Mouse (Mus musculus) CH12.LX (cell line): ENCODE measurements at regions not wholly inside any gene's neighbourhood (a gene's known extent, or its start where the extent isn't known, plus 50 kb on each side); places are given as distances from the start of the nearest gene placed in this dataset.

ENCODE experiments used
- DNase-seq: peaks from one replicate; pipeline ENCODE4 v3.0.0-alpha.2; 2013; ENCODE audit errors: extremely low read depth
- H3K27ac ChIP-seq: 2 replicates; pipeline ENCODE4 v1.5.1; 2012; ENCODE audit warnings: low read depth, mild to moderate bottlenecking, control low read depth, moderate library complexity; ENCODE audit not compliant: insufficient read depth
- H3K27me3 ChIP-seq: replicated peaks from 2 replicates; pipeline ENCODE3; 2012; ENCODE audit warnings: inconsistent platforms
- H3K36me3 ChIP-seq, 2 experiments: replicated peaks in 1 of 2; 2 replicates each; pipeline versions ENCODE3 to v1.6.1; 2012; ENCODE audit warnings: inconsistent platforms in 1 of 2, low read length in 1 of 2, mild to moderate bottlenecking in 1 of 2, mixed read lengths in 1 of 2, moderate library complexity in 1 of 2; ENCODE audit not compliant: control insufficient read depth in 1 of 2, insufficient read depth in 1 of 2
- H3K4me1 ChIP-seq, 2 experiments: 2 replicates each; pipeline ENCODE4 v1.6.1; 2012; ENCODE audit warnings: inconsistent platforms in 1 of 2, moderate library complexity in 1 of 2; ENCODE audit not compliant: insufficient read depth in 2 of 2, control insufficient read depth in 1 of 2
- H3K4me2 ChIP-seq: 2 replicates; pipeline ENCODE4 v1.6.1; 2012; ENCODE audit warnings: low read depth, mild to moderate bottlenecking, control low read depth; ENCODE audit not compliant: poor library complexity, insufficient read depth, severe bottlenecking
- H3K4me3 ChIP-seq, 3 experiments: fragments of 150-350 bp in 1 of 3; sonication (generic) in 1 of 3; replicated peaks in 1 of 3; 2 replicates each; pipeline versions ENCODE3 to v1.5.1; 2011 to 2012; ENCODE audit warnings: low read depth in 2 of 3, low read length in 2 of 3, mild to moderate bottlenecking in 2 of 3, moderate library complexity in 2 of 3, control low read depth in 1 of 3, improper control_type of control experiment in 1 of 3, inconsistent platforms in 1 of 3, mixed read lengths in 1 of 3; ENCODE audit not compliant: poor library complexity in 1 of 3
- H3K79me2 ChIP-seq: replicated peaks from 2 replicates; pipeline ENCODE4 v1.6.1; 2012; ENCODE audit warnings: mild to moderate bottlenecking, moderate library complexity; ENCODE audit not compliant: control insufficient read depth, poor library complexity, insufficient read depth, severe bottlenecking; ENCODE audit errors: extremely low read depth
- H3K9ac ChIP-seq: 2 replicates; pipeline ENCODE4 v1.6.1; 2012; ENCODE audit warnings: low read depth, mild to moderate bottlenecking, control low read depth, moderate library complexity; ENCODE audit not compliant: insufficient read depth
- H3K9me3 ChIP-seq: replicated peaks from 2 replicates; pipeline ENCODE3; 2012; ENCODE audit warnings: low read length, inconsistent platforms, mixed read lengths
- BHLHE40 ChIP-seq: IDR thresholded peaks from 2 replicates; pipeline ENCODE4 v1.6.1; 2011; ENCODE audit warnings: mild to moderate bottlenecking, low read depth, low read length, improper control_type of control experiment
- CHD2 ChIP-seq: IDR thresholded peaks from 2 replicates; pipeline ENCODE4 v1.6.1; 2011; ENCODE audit warnings: low read length, improper control_type of control experiment
- CTCF ChIP-seq, 2 experiments: IDR thresholded peaks in 1 of 2; conservative IDR thresholded peaks in 1 of 2; 2 replicates each; pipeline ENCODE4 v1.5.1; 2011 to 2012; ENCODE audit warnings: low read depth in 2 of 2, low read length in 2 of 2, improper control_type of control experiment in 1 of 2, inconsistent platforms in 1 of 2, mild to moderate bottlenecking in 1 of 2, moderate library complexity in 1 of 2
- EP300 ChIP-seq: IDR thresholded peaks from 2 replicates; pipeline ENCODE4 v1.6.1; 2011; ENCODE audit warnings: low read length, improper control_type of control experiment
- GABPA ChIP-seq: IDR thresholded peaks from 2 replicates; pipeline ENCODE4 v1.6.1; 2012; ENCODE audit warnings: low read depth, low read length, improper control_type of control experiment, inconsistent platforms; ENCODE audit not compliant: insufficient replicate concordance
- HCFC1 ChIP-seq: IDR thresholded peaks from 2 replicates; pipeline ENCODE4 v1.6.1; 2012; ENCODE audit warnings: low read depth, mild to moderate bottlenecking, inconsistent platforms, low read length, improper control_type of control experiment
- IRF4 ChIP-seq: IDR thresholded peaks from 2 replicates; pipeline ENCODE4 v1.6.1; 2014; ENCODE audit warnings: low read depth, mild to moderate bottlenecking, inconsistent platforms, low read length, improper control_type of control experiment
- KAT2A ChIP-seq: IDR thresholded peaks from 2 replicates; pipeline ENCODE4 v1.6.1; 2012; ENCODE audit warnings: low read length, improper control_type of control experiment, inconsistent platforms; ENCODE audit not compliant: insufficient replicate concordance
- MAX ChIP-seq: IDR thresholded peaks from 2 replicates; pipeline ENCODE4 v1.6.1; 2011; ENCODE audit warnings: low read length, improper control_type of control experiment
- MYC ChIP-seq: IDR thresholded peaks from 2 replicates; pipeline ENCODE4 v1.6.1; 2011; ENCODE audit warnings: low read depth, mild to moderate bottlenecking, improper control_type of control experiment, low read length
- PAX5 ChIP-seq: IDR thresholded peaks from 2 replicates; pipeline ENCODE4 v1.6.1; 2012; ENCODE audit warnings: low read length, inconsistent platforms, mixed read lengths
- POLR2AphosphoS2 ChIP-seq: IDR thresholded peaks from 2 replicates; pipeline ENCODE4 v1.6.1; 2011; ENCODE audit warnings: low read depth, low read length, improper control_type of control experiment
- RAD21 ChIP-seq: IDR thresholded peaks from 2 replicates; pipeline ENCODE4 v1.6.1; 2011; ENCODE audit warnings: low read depth, mild to moderate bottlenecking, low read length, improper control_type of control experiment, moderate library complexity
- RCOR1 ChIP-seq: conservative IDR thresholded peaks from 2 replicates; pipeline ENCODE4 v1.6.1; 2012; ENCODE audit warnings: low read depth, mild to moderate bottlenecking, inconsistent platforms, low read length, improper control_type of control experiment
- SMC3 ChIP-seq: IDR thresholded peaks from 2 replicates; pipeline ENCODE4 v1.6.1; 2011; ENCODE audit warnings: low read depth, low read length, improper control_type of control experiment
- TCF12 ChIP-seq: IDR thresholded peaks from 2 replicates; pipeline ENCODE4 v1.6.1; 2014; ENCODE audit warnings: low read depth, mild to moderate bottlenecking, inconsistent platforms, low read length, improper control_type of control experiment
- UBTF ChIP-seq: IDR thresholded peaks from 2 replicates; pipeline ENCODE4 v1.6.1; 2012; ENCODE audit warnings: low read depth, mild to moderate bottlenecking, inconsistent platforms, low read length, improper control_type of control experiment, moderate library complexity
- USF1 ChIP-seq: IDR thresholded peaks from 2 replicates; pipeline ENCODE4 v1.6.1; 2014; ENCODE audit warnings: low read depth, mild to moderate bottlenecking, inconsistent platforms, low read length, improper control_type of control experiment
- USF2 ChIP-seq: conservative IDR thresholded peaks from 2 replicates; pipeline ENCODE4 v1.6.1; 2011; ENCODE audit warnings: low read depth, low read length, improper control_type of control experiment
- ZMIZ1 ChIP-seq: IDR thresholded peaks from 2 replicates; pipeline ENCODE4 v1.6.1; 2012; ENCODE audit warnings: low read depth, mild to moderate bottlenecking, inconsistent platforms, low read length, improper control_type of control experiment
- ZNF384 ChIP-seq: IDR thresholded peaks from 2 replicates; pipeline ENCODE4 v1.6.1; 2012; ENCODE audit warnings: low read depth, low read length, improper control_type of control experiment, inconsistent platforms
- dilution Hi-C: fragments of 300-500 bp; cut with MboI; formaldehyde crosslinking; loops from 2 replicates; pipeline ENCODE4 v1.14.3; 2020; ENCODE audit warnings: low sequenced_read_pairs; ENCODE audit not compliant: extremely low pct_unique_long_range_greater_than_20kb, extremely low pct_ligation_motif_present
- in situ Hi-C: fragments of 300-500 bp; cut with MboI; formaldehyde crosslinking; loops from 3 replicates; pipeline ENCODE4 v1.14.3; 2019; ENCODE audit warnings: low sequenced_read_pairs, low pct_ligation_motif_present, low pct_unique_long_range_greater_than_20kb, mixed read lengths

GRCm38 (mm10) chr5:119265149-119265890 is 405.1 kb upstream of the Tbx3 start:
- H3K79me2 ChIP-seq = no peaks in the 10 kb centered on the region
- no peak for TF ChIP-seq UBTF
- TF ChIP-seq ZMIZ1 = no peak
- no peak for TF ChIP-seq ZNF384
- no peak for TF ChIP-seq MYC
- no peak for TF ChIP-seq TCF12
- TF ChIP-seq USF2 = no peak
- no peak for TF ChIP-seq SMC3
- TF ChIP-seq KAT2A = no peak
- no peak for TF ChIP-seq PAX5
- no peak for TF ChIP-seq EP300
- TF ChIP-seq BHLHE40 = no peak
- TF ChIP-seq RCOR1 = no peak
- no peak for TF ChIP-seq MAX
- no peak for TF ChIP-seq HCFC1
- TF ChIP-seq POLR2AphosphoS2 = no peak
- no peak for TF ChIP-seq CHD2
- no peak for TF ChIP-seq CTCF (conservative IDR thresholded peaks at IDR 0.05 in 1 of 2, IDR thresholded peaks at IDR 0.05 in 1 of 2; ENCODE audit: low read depth in 2 of 2, low read length in 2 of 2)
- TF ChIP-seq USF1 = no peak
- TF ChIP-seq RAD21 = no peak
- TF ChIP-seq, all 38 proteins: peak for 0
- H3K27ac ChIP-seq = no peak overlapping the region
- H3K4me2 ChIP-seq = no peak overlapping the region
- H3K4me3 ChIP-seq = no peak overlapping the region
- H3K4me1 ChIP-seq = no peaks in the 10 kb centered on the region
- H3K36me3 ChIP-seq = no peaks in the 10 kb centered on the region
- no peak for DNase-seq
- in situ Hi-C loops (no loop called here), dilution Hi-C loops (no loop called here)
- H3K9me3 ChIP-seq = peaks cover 82% of the 10 kb centered on the region
- no peak overlapping the region for H3K9ac ChIP-seq
- no peaks in the 10 kb centered on the region for H3K27me3 ChIP-seq

GRCm38 (mm10) chr5:119271234-119271852 is 399.1 kb upstream of the Tbx3 start:
- H3K36me3 ChIP-seq = no peaks in the 10 kb centered on the region
- H3K4me2 ChIP-seq = no peak overlapping the region
- H3K4me3 ChIP-seq = no peak overlapping the region
- no peaks in the 10 kb centered on the region for H3K27me3 ChIP-seq
- H3K9ac ChIP-seq = no peak overlapping the region
- in situ Hi-C loops = no loop called here
- peaks cover 92% of the 10 kb centered on the region for H3K9me3 ChIP-seq
- no peak for DNase-seq
- no peaks in the 10 kb centered on the region for H3K79me2 ChIP-seq
- dilution Hi-C loops = no loop called here
- H3K27ac ChIP-seq = no peak overlapping the region
- H3K4me1 ChIP-seq = no peaks in the 10 kb centered on the region
- TF ChIP-seq IRF4 = no peak
- TF ChIP-seq SMC3 = no peak
- TF ChIP-seq GABPA = no peak
- no peak for TF ChIP-seq EP300
- TF ChIP-seq ZMIZ1 = no peak
- no peak for TF ChIP-seq RAD21
- no peak for TF ChIP-seq USF2
- no peak for TF ChIP-seq USF1
- TF ChIP-seq TCF12 = no peak
